Mouse (Mus musculus): ENCODE data around the gene Aqp11.

- TF ChIP-seq CTCF (conservative IDR thresholded peaks at IDR 0.05; ENCODE audit: low read length) (no peak), NANOG (IDR thresholded peaks at IDR 0.05; ENCODE audit: borderline replicate concordance, low read length) (no peak), POU5F1 (IDR thresholded peaks at IDR 0.05; ENCODE audit: borderline replicate concordance, low read length) (no peak)
These were observed 31.0 kb downstream of the Aqp11 start for GRCm38 (mm10) chr7:97707123-97707522.
